Mouse (Mus musculus) testis, adult 2 months (tissue): ENCODE data around the gene Plppr2. TPM values are rescaled to one million over a fixed set of nuclear protein-coding genes. Genes with fewer than 3 reads are reported as not detected.

Experiments
- H3K27ac ChIP-seq: fragments of 200-500 bp; 2 replicates; pipeline ENCODE4 v1.5.1; 2012; ENCODE audit warnings: low read depth, low read length; ENCODE audit not compliant: control insufficient read depth, insufficient read depth
- H3K27me3 ChIP-seq: fragments of 200-500 bp; 2 replicates; pipeline ENCODE4 v1.6.1; 2012; ENCODE audit warnings: mild to moderate bottlenecking, low read length, moderate library complexity; ENCODE audit not compliant: control insufficient read depth, insufficient read depth
- H3K36me3 ChIP-seq: fragments of 200-500 bp; 2 replicates; pipeline ENCODE4 v1.6.1; 2012; ENCODE audit warnings: mild to moderate bottlenecking, low read length; ENCODE audit not compliant: control insufficient read depth, insufficient read depth
- H3K4me1 ChIP-seq: fragments of 200-500 bp; 2 replicates; pipeline ENCODE4 v1.6.1; 2012; ENCODE audit warnings: low read length; ENCODE audit not compliant: control insufficient read depth, insufficient read depth
- H3K4me3 ChIP-seq: fragments of 200-500 bp; 2 replicates; pipeline ENCODE4 v1.5.1; 2012; ENCODE audit warnings: low read depth, mild to moderate bottlenecking, low read length, moderate library complexity, mixed read lengths; ENCODE audit not compliant: control insufficient read depth
- CTCF ChIP-seq: fragments of 200-500 bp; IDR thresholded peaks from 2 replicates; pipeline ENCODE4 v1.5.1; 2012; ENCODE audit warnings: low read depth, mild to moderate bottlenecking, inconsistent platforms, low read length, moderate library complexity; ENCODE audit not compliant: control insufficient read depth, insufficient read depth, insufficient replicate concordance
- POLR2A ChIP-seq: fragments of 200-500 bp; IDR thresholded peaks from 2 replicates; pipeline ENCODE4 v1.6.1; 2012; ENCODE audit warnings: low read depth, mild to moderate bottlenecking, inconsistent platforms, low read length, moderate library complexity; ENCODE audit not compliant: control insufficient read depth
- polyA plus RNA-seq: library from polyadenylated mRNA; depleted of rRNA; stranded (reverse); fragments of >200 nt; gene quantifications from 2 replicates; pipeline ENCODE4 v1.2.3, GENCODE M21; 2012; rRNA removed

Gene Plppr2
- 33.3 and 39.3 TPM in 2 replicates for polyA plus RNA-seq

DNA sequence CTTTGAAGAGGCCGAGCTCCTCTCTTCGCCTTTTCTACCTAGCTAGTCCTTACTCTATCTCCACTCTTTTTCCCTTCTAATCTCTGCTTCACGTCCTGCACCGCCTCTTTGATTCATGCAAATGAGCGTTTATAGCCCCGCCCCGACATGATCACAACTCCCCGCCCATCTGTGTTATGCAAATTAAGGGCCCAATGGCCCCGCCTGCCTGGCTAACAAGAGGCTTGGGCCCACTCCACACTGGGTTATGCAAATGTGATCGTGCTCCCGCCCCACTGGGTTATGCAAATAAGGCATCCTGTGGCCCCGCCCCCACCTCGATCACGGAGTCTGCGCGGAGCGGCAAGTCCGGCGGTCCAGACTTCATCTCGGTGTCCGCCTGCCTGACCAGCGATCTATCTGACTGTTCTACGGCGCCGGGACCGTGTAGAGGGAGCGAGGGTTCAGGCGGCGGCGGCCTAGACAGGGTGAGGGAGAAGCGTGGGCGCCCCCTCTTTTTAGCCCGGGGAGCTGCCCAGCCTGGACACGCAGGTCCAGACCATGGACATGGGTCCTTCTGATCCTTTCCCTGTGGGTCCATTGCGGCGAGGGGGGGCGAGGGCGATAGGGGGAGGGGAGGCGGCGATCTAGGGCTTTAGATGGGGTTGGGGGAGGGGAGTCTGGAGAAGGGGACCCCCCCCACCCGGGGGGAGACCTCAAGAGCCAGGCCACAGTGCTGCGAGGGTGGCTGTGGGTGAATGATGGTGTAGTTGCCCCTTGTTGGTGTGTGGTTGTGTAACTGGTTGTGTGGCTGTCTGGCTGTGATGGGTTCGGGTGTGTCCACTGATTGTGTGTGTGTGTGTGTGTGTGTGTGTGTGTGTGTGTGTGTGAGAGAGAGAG lies at the start of gene Plppr2:
Gene Plppr2, plus strand, starts transcription at position 342 of the 879 bp plus-strand sequence.
- Histone ChIP-seq H3K4me1 (peaks cover 18% of the 10 kb centered on the region), H3K27ac (no peak within 1 kb of the TSS), H3K27me3 (no peaks in the 10 kb centered on the region), H3K4me3 (peak within 1 kb of the TSS; percentile 74), H3K36me3 (no peaks in the 10 kb centered on the region)
- TF ChIP-seq CTCF: no peak
- TF ChIP-seq POLR2A: no peak; the same call in 1 of the 2 replicates

DNA sequence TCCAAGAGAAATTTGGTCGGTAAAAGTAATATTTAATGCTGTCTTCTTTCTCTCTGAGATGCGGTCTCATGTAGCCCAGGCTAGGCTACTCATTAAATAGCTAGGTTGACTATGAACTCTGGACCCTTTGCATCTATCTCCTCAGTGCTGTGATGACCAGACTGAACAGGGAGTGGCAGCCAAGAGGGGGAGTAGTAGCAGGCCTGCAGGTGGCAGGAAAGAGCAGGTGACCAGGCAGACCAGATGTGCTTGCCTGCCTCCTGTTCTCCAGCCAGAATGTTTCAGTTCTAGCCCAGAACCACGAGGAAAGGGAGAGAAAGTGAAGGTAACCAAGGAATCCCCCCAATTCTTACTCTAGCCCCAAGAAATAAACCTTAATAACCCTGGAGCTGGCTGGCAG lies 47.6 kb upstream of the Plppr2 start:
- Histone ChIP-seq H3K36me3 (no peaks in the 10 kb centered on the region), H3K27me3 (no peaks in the 10 kb centered on the region), H3K4me3 (no peak overlapping the region), H3K27ac (no peak overlapping the region), H3K4me1 (no peaks in the 10 kb centered on the region)
- TF ChIP-seq POLR2A: no peak
- no peak for TF ChIP-seq CTCF

DNA sequence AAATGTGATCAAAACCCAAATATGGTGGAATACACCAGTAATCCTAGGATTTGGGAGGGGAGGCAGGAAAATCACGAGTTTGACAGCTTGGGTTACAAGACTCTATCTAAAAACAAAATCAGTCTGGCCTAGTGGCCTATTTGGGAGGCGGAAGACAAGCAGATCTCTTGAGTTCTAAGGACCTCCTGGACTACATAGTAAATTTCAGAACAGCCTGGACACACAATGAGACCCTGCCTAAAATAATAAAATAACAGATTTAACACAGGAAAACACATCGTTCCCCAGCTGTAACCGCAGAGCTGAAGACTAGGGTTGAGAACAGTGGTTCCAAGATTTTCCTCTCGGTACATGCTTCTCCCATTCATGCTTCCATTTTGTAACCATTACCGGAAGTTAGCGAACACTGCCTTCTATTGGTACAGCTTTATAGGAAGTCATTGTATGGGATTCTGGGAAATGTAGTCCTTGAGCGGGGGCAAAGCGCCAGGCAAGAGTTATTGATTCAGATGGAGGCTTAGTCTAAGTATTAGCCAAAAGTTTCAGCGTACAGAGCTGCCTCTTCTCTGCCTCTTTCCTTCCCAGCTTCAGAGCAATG lies 35.5 kb upstream of the Plppr2 start:
- Histone ChIP-seq H3K4me3 (peak overlapping the region; percentile 71), H3K27ac (peak overlapping the region; percentile 54; the same call in 1 of the 2 replicates), H3K4me1 (peaks cover 6% of the 10 kb centered on the region; the same call in 1 of the 2 replicates), H3K36me3 (no peaks in the 10 kb centered on the region), H3K27me3 (no peaks in the 10 kb centered on the region)
- no peak for TF ChIP-seq CTCF
- no peak for TF ChIP-seq POLR2A

DNA sequence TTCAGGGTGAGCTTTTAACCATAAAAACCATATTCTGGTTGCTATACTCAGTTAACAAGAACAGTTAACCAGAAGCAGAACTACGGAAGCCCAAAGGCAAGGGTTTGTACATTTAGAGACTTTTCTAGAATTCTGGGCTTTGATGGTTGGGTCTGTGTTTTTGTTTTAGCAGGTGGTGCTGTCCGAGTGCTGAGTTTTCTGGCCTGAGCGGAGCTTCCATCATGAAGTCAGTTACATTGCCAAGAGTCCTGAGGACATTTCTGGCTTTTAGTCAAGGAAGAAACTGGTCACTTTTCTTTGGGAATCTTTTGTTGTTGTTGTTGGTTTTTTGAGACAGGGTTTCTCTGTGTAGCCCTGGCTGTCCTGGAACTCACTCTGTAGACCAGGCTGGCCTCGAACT lies 32.8 kb upstream of the Plppr2 start:
- Histone ChIP-seq H3K27ac (no peak overlapping the region), H3K4me3 (no peak overlapping the region), H3K36me3 (no peaks in the 10 kb centered on the region), H3K27me3 (no peaks in the 10 kb centered on the region), H3K4me1 (peaks cover 6% of the 10 kb centered on the region; the same call in 1 of the 2 replicates)
- no peak for TF ChIP-seq CTCF
- no peak for TF ChIP-seq POLR2A

DNA sequence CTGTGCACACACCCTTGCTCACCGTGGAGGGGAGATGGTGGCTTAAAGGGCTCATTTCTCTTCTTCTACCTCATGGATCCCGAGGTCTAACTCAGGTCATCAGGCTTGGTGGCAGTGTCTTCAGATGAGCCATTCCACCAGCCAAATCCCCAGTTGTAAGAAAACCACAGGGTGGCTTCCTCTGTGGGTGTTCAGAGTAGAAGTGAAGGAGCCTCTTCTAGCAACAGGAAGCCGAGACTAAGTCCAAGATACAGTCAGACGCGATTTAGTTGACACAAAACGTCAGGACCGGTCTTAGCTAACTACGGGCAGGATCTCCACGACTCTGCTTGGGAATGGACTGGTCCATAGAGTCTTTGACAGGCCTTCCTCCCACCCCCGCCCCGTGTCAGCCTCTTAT lies 28.6 kb upstream of the Plppr2 start:
- H3K27me3 ChIP-seq: no peaks in the 10 kb centered on the region
- H3K4me3 ChIP-seq: no peak overlapping the region
- TF ChIP-seq POLR2A (no peak), CTCF (no peak)
- H3K36me3 ChIP-seq: no peaks in the 10 kb centered on the region
- H3K27ac ChIP-seq: no peak overlapping the region
- H3K4me1 ChIP-seq: no peaks in the 10 kb centered on the region

DNA sequence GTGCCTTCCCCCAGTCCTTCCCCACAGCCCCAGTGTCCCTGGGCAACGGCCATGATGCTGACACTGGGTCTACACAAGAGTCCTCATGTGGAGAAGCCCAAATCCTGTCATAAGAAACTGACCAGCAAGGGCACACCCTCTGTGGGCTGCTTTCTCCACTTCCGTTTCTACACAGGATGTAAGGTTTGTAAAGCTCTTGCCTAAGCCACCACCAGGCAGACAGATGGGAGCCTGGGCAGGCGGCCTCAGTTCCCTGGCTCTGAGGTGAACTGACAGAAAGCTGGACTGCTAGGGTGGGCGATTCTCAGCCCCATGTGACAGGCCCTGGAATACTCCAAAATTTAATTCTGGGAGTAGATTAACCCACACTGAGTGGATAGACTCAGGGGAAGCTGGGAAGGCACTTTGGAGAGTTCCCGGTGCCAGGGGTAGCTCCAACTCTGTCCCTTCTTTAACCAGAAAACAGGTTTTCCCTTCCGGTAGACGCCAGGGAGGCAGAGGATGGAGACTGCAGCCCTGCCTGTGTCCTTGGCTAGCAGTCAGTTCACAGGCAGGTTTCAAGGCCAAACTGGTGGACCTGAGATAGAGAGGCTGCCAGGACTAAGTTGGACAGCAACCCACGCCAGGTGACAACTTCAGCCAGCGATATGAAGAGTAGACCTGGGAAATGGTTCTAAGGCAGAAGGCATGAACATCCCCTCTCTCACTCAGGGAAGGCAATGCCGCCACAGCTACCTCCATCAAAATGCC lies 27.2 kb upstream of the Plppr2 start:
- Histone ChIP-seq H3K4me1 (no peaks in the 10 kb centered on the region), H3K27me3 (no peaks in the 10 kb centered on the region), H3K36me3 (no peaks in the 10 kb centered on the region), H3K4me3 (no peak overlapping the region), H3K27ac (no peak overlapping the region)
- TF ChIP-seq POLR2A: no peak
- TF ChIP-seq CTCF: no peak

DNA sequence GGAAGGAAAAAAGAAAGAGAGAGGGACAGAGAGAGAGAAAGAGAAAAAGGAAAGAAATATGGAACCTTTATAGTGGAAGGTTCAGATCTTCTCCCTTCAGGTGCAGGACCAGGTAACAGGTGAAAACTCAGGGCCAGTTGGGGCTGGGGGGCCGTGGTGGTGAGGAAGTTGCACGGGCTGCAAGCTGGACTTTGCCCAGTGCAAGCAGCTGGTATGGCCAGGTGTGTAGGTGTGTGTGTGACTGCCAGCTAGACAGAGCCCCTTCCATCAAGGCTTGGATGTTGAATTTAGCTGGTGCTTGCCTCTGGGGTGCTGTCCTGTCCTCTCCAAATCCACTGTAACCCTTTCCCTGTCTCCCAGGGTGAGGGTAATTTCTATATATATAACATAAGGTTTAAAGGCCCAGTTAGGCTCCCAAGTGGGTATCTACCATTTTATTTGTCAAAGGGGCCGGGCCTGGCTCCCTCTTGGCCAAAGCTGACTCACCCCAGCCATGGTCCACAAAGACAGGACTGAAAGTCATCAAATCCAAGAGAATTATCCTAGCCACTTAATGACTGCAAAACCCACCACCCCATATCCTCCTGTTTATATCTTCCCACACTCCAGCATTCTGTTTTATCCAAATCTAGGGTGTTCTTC lies 19.9 kb upstream of the Plppr2 start:
- H3K4me1 ChIP-seq: peaks cover 10% of the 10 kb centered on the region
- H3K27ac ChIP-seq: no peak overlapping the region
- no peak for TF ChIP-seq POLR2A
- TF ChIP-seq CTCF: no peak
- H3K4me3 ChIP-seq: no peak overlapping the region; the same call in 1 of the 2 replicates
- no peaks in the 10 kb centered on the region for H3K27me3 ChIP-seq
- H3K36me3 ChIP-seq: no peaks in the 10 kb centered on the region
